10 mouse cellular contexts compared by ENCODE assay signal in the genomic region with DNA sequence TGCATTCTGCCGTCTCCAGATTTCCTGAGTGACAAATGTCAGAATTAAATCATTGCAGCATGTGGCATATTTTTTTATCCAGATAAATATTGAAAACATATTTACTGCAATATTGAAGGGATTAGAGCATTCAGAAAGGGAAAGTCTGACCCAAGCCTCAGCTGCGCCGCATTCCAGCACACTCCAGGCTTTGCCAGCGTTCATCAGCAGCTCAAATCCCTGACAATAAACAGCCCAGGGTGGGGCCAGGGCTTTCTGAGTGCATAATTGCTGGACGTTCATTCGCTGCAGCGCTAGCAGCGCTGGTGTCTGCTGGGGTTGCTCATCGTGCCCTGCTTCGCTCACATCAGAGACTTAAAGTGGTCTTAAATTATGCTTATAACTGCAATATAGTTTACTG.
DNase-seq lines count a peak whose midpoint lies in the region; ATAC-seq lines count a peak whose summit lies in the region.
"Had no signal": no experiment of that assay in that cellular context is flagged by ENCODE, and none has a peak within 500 bp of the region (broad histone marks: within the 10 kb centered on the region; RNA-seq: fewer than 3 reads in every experiment).

No protein-coding gene starts in this region.

- no peaks in the 10 kb centered on the region for H3K27me3 ChIP-seq in forebrain, embryonic 13.5 days
- no peaks in the 10 kb centered on the region for H3K27me3 ChIP-seq in midbrain, embryonic 13.5 days
- H3K27me3 ChIP-seq: megakaryocyte, embryonic 14.5 days had no signal

- no peak overlapping the region for H3K4me3 ChIP-seq in forebrain, embryonic 13.5 days
- H3K4me3 ChIP-seq in midbrain, embryonic 13.5 days (replicated peaks) = no peak overlapping the region
- H3K4me3 ChIP-seq: megakaryocyte, embryonic 14.5 days had no signal

- H3K4me1 ChIP-seq in forebrain, embryonic 13.5 days = peaks cover 5% of the 10 kb centered on the region
- 0 out of 2 replicates have a peak, but pooled peaks cover 2% of the 10 kb centered on the region for H3K4me1 ChIP-seq in midbrain, embryonic 13.5 days (replicated peaks)
- H3K4me1 ChIP-seq: megakaryocyte, embryonic 14.5 days had no signal

- no peak overlapping the region for H3K27ac ChIP-seq in forebrain, embryonic 13.5 days
- no peak overlapping the region for H3K27ac ChIP-seq in midbrain, embryonic 13.5 days

- DNase-seq in kidney, postnatal 14 days = peak; percentile 6
- DNase-seq in kidney, adult 8-10 months = no peak
- peak; percentile 62 for DNase-seq in gastrocnemius, postnatal 14 days
- no peak for DNase-seq in frontal cortex, postnatal 25 days (ENCODE audit: low spot score in 2 of 2)
- DNase-seq in kidney, postnatal 36 days = no peak
- DNase-seq: right cerebral cortex, postnatal 25 days had no signal

- 41% methylated on average over 10 of the region's 10 CpGs for WGBS in forebrain, embryonic 13.5 days
- 56% methylated on average over 10 of the region's 10 CpGs for WGBS in midbrain, embryonic 13.5 days

- ATAC-seq in forebrain, embryonic 13.5 days = peak; percentile 65
- peak; percentile 71; the same call in 1 of the 2 replicates for ATAC-seq in midbrain, embryonic 13.5 days
- no peak for ATAC-seq in megakaryocyte, adult 5-6 weeks (ENCODE audit: poor library complexity, severe bottlenecking)

- no peak overlapping the region for H3K9ac ChIP-seq in forebrain, embryonic 13.5 days
- no peak overlapping the region for H3K9ac ChIP-seq in midbrain, embryonic 13.5 days (replicated peaks)

- H3K9me3 ChIP-seq in forebrain, embryonic 13.5 days (replicated peaks) = no peaks in the 10 kb centered on the region
- no peaks in the 10 kb centered on the region for H3K9me3 ChIP-seq in midbrain, embryonic 13.5 days
- H3K9me3 ChIP-seq: megakaryocyte, embryonic 14.5 days had no signal

- intact Hi-C loops in gastrocnemius, postnatal 14 days (cut with DNase I; ENCODE audit: low total_unique reads) = no loop called here

- H3K4me2 ChIP-seq in forebrain, embryonic 13.5 days = 0 out of 2 replicates have a peak overlapping the region, but pooled peaks have one; percentile 14
- no peak overlapping the region for H3K4me2 ChIP-seq in midbrain, embryonic 13.5 days (replicated peaks)

- no peaks in the 10 kb centered on the region for H3K36me3 ChIP-seq in forebrain, embryonic 13.5 days (ENCODE audit: poor library complexity, severe bottlenecking)
- no peaks in the 10 kb centered on the region for H3K36me3 ChIP-seq in midbrain, embryonic 13.5 days

Comparison
In these comparisons a context has a peak if more than half of its experiments do, and no peak if none do; other contexts are left out.
1. DNase-seq: peak in kidney, postnatal 14 days (single experiment) and gastrocnemius, postnatal 14 days (single experiment); none in kidney, adult 8-10 months (0 of 2), frontal cortex, postnatal 25 days (0 of 2) and kidney, postnatal 36 days (0 of 2).